Mouse (Mus musculus) erythroblast, adult 5-6 weeks (primary cell): ENCODE data around the gene Rfc4. TPM values are rescaled to one million over a fixed set of nuclear protein-coding genes. Genes with fewer than 3 reads are reported as not detected.
"Not testable (repeated sequence)": the region's sequence is repeated elsewhere in the genome, so short reads cannot be mapped to it uniquely, and the experiment has no call there.

Experiments used
- ATAC-seq: replicated peaks from 2 replicates; pipeline ENCODE4 v1.8.0; 2016; ENCODE audit warnings: moderate number of reproducible peaks, mild to moderate bottlenecking, moderate TSS enrichment, inconsistent platforms; ENCODE audit not compliant: poor library complexity, low FRiP score, severe bottlenecking
- total RNA-seq, 2 experiments: library from RNA; stranded (forward) in 1 of 2; stranded (reverse) in 1 of 2; fragments of 150-400 nt in 1 of 2; fragments of 200-764, 138-1000 nt in 1 of 2; gene quantifications; 2 replicates each; pipeline versions ENCODE4 v1.2.3 to v1.2.4; 2015 to 2017; ENCODE audit warnings: low replicate concordance in 2 of 2

The Rfc4 gene
- total RNA-seq, 2 experiments from 2014 or later = 27.0 to 64.0 TPM

- no peak for ATAC-seq
Measured at GRCm38 (mm10) chr16:23106121-23106520, 21.4 kb downstream of the Rfc4 start.

- no peak for ATAC-seq
Measured at GRCm38 (mm10) chr16:23103841-23104240, 23.7 kb downstream of the Rfc4 start.

- no peak for ATAC-seq
Measured at GRCm38 (mm10) chr16:23103038-23103745, 24.3 kb downstream of the Rfc4 start.

- no peak for ATAC-seq
Measured at GRCm38 (mm10) chr16:23102340-23103037, 25.0 kb downstream of the Rfc4 start.

GRCm38 (mm10) chr16:23100613-23101012 lies 26.9 kb downstream of the Rfc4 start:
- ATAC-seq = no peak

GRCm38 (mm10) chr16:23100099-23100575 lies 27.4 kb downstream of the Rfc4 start:
- no peak for ATAC-seq

- ATAC-seq = no peak
Measured at GRCm38 (mm10) chr16:23099632-23100031, 27.9 kb downstream of the Rfc4 start.

- not testable (repeated sequence) for ATAC-seq
Measured at GRCm38 (mm10) chr16:23098105-23098452, 29.5 kb downstream of the Rfc4 start.

- ATAC-seq = not testable (repeated sequence)
Measured at GRCm38 (mm10) chr16:23097290-23098104, 30.0 kb downstream of the Rfc4 start.

GRCm38 (mm10) chr16:23096886-23097285 lies 30.7 kb downstream of the Rfc4 start:
- ATAC-seq = not testable (repeated sequence)

GRCm38 (mm10) chr16:23095581-23095980 lies 32.0 kb downstream of the Rfc4 start:
- ATAC-seq = not testable (repeated sequence)

GRCm38 (mm10) chr16:23094136-23094535 lies 33.4 kb downstream of the Rfc4 start:
- ATAC-seq = no peak

- no peak for ATAC-seq
Measured at GRCm38 (mm10) chr16:23093321-23093953, 34.1 kb downstream of the Rfc4 start.

GRCm38 (mm10) chr16:23091345-23091744 lies 36.2 kb downstream of the Rfc4 start:
- ATAC-seq = not testable (repeated sequence)

- ATAC-seq = not testable (repeated sequence)
Measured at GRCm38 (mm10) chr16:23088491-23088890, 39.0 kb downstream of the Rfc4 start.

GRCm38 (mm10) chr16:23087712-23088111 lies 39.8 kb downstream of the Rfc4 start:
- not testable (repeated sequence) for ATAC-seq

GRCm38 (mm10) chr16:23087159-23087558 lies 40.4 kb downstream of the Rfc4 start:
- ATAC-seq = not testable (repeated sequence)

- not testable (repeated sequence) for ATAC-seq
Measured at GRCm38 (mm10) chr16:23077516-23077915, 50.0 kb downstream of the Rfc4 start.
